Mouse (Mus musculus) spleen, adult 2 months (tissue): ENCODE measurements around the gene Msh6.

Source experiments
- CTCF ChIP-seq: fragments of 200-500 bp; IDR thresholded peaks from 2 replicates; pipeline ENCODE4 v1.5.1; 2011; ENCODE audit warnings: mild to moderate bottlenecking, inconsistent platforms; ENCODE audit not compliant: insufficient read depth, insufficient read length, insufficient replicate concordance; ENCODE audit errors: extremely low read depth
- POLR2A ChIP-seq: fragments of 200-500 bp; IDR thresholded peaks from 2 replicates; pipeline ENCODE4 v1.6.1; 2011; ENCODE audit warnings: low read depth, low read length, inconsistent platforms

GRCm38 (mm10) chr17:87963081-87964075 lies 11.5 kb upstream of the Msh6 start:
- TF ChIP-seq POLR2A, result no peak
- no peak for TF ChIP-seq CTCF
